Mouse (Mus musculus): ENCODE measurements around the gene Itgb1bp1.

DNA sequence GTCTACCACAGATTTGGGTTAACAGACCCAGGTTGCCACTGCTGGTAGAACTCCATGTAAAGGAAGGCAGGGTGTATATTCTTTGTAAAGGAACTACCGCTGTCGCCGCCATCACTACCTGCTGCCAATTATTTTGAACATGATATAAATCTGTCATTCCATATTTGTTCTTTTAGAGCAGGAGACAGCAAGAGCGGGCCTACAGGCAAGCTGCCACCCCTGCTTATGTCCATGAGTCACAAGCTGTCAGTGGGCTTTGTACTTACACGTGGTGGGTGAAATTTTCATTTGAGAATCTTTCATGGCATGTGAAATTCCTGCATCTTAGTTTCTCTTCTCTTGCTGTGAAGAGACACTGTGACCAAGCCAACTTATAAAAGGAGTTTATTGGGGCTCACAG lies 22.8 kb downstream of the Itgb1bp1 start:
- TF ChIP-seq CTCF (conservative IDR thresholded peaks at IDR 0.05; ENCODE audit: insufficient read depth, insufficient read length, low read depth, low read length) (no peak), POLR2A (IDR thresholded peaks at IDR 0.05; ENCODE audit: low read depth, low read length) (no peak)
